Mouse (Mus musculus) ES-E14 (cell line): ENCODE measurements around the gene Usp20.

Source experiments
- CHD2 ChIP-seq: IDR thresholded peaks from 2 replicates; pipeline ENCODE4 v1.6.1; 2014; ENCODE audit warnings: mild to moderate bottlenecking, low read depth, low read length, inconsistent platforms
- HCFC1 ChIP-seq: IDR thresholded peaks from 2 replicates; pipeline ENCODE4 v1.6.1; 2012; ENCODE audit warnings: low read length, inconsistent platforms, borderline replicate concordance; ENCODE audit not compliant: insufficient read depth
- MAFK ChIP-seq: IDR thresholded peaks from 2 replicates; pipeline ENCODE4 v1.6.1; 2014; ENCODE audit warnings: mild to moderate bottlenecking, low read depth, low read length, inconsistent platforms; ENCODE audit not compliant: insufficient read depth
- ZC3H11A ChIP-seq: IDR thresholded peaks from 2 replicates; pipeline ENCODE4 v1.6.1; 2012; ENCODE audit warnings: low read depth, mild to moderate bottlenecking, inconsistent platforms, low read length, borderline replicate concordance
- ZNF384 ChIP-seq: IDR thresholded peaks from 2 replicates; pipeline ENCODE4 v1.6.1; 2012; ENCODE audit warnings: low read depth, low read length, inconsistent platforms

GRCm38 (mm10) chr2:30990221-30990620 is 8.1 kb downstream of the Usp20 start:
- TF ChIP-seq HCFC1 (no peak), CHD2 (no peak), MAFK (no peak), ZNF384 (no peak), ZC3H11A (no peak)
